Mouse (Mus musculus): ENCODE measurements around the gene Med15. TPM values are rescaled to one million over a fixed set of nuclear protein-coding genes. Genes with fewer than 3 reads are reported as not detected.

Med15 gene
- polyA plus RNA-seq, 1 experiment: 86.1 TPM

DNA sequence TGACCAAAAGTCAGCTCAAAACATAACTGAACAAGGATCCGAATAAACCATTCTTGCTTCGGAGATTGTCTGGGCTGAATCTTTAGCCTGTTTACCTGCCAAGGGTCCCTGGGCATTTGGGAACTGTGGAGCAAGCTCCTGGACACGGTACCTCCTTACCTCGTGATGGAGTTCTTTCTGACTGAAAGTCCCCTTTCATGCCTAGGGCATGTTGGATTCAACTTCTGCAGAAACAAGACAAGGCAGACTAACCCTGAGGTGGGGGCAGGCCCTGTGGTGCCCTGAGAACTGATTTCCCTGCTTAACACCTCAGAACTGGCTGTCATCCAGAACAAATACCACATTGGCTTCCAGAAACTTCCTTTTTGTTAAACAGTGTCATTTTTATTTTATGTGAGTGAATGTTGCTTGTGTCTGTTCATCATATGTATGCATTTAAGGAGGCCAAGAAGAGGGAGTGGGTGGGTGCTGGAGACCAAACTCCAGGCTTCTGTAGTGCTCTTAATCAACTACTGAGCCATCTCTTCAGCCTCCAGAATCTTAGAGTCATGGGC lies 89.2 kb downstream of the Med15 start:
- Histone ChIP-seq H3K4me1 (ENCODE audit: control insufficient read depth, insufficient read depth, low read length) (peaks cover 5% of the 10 kb centered on the region), H3K4me3 (ENCODE audit: control insufficient read depth, low read depth, low read length) (no peak overlapping the region), H3K27me3 (ENCODE audit: control insufficient read depth, insufficient read depth, low read length) (no peaks in the 10 kb centered on the region), H3K27ac (ENCODE audit: control insufficient read depth, insufficient read depth, low read depth, low read length) (no peak overlapping the region), H3K36me3 (ENCODE audit: control insufficient read depth, insufficient read depth, low read length) (peaks cover 5% of the 10 kb centered on the region; the same call in 1 of the 2 replicates)
- no peak for TF ChIP-seq CTCF (IDR thresholded peaks at IDR 0.05; ENCODE audit: control insufficient read depth, insufficient read depth, insufficient replicate concordance, low read depth, low read length)
- no peak for TF ChIP-seq POLR2A (IDR thresholded peaks at IDR 0.05; ENCODE audit: control insufficient read depth, low read depth, low read length)

DNA sequence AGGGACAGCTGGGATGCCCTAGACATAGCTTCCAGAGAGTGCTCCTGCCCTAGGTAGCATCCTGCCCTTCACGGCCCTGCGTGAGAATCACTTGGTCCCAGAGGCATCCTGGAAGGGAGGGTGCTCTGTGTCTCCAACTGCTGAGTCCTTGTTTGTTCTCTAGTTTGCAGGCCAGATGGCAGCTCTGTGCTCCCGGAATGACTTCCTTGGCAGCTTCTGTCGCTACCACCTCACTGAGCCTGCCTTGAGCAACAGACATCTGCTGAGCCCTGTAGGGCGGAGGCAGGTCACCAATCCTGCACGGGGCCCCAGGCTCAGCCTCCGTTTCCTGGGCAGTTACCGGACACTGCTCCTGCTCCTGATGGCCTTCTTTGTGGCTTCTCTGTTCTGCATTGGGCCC lies 90.4 kb downstream of the Med15 start:
- Histone ChIP-seq H3K36me3 (ENCODE audit: control insufficient read depth, insufficient read depth, low read length) (peaks cover 5% of the 10 kb centered on the region; the same call in 1 of the 2 replicates), H3K4me1 (ENCODE audit: control insufficient read depth, insufficient read depth, low read length) (peaks cover 5% of the 10 kb centered on the region), H3K27ac (ENCODE audit: control insufficient read depth, insufficient read depth, low read depth, low read length) (no peak overlapping the region), H3K27me3 (ENCODE audit: control insufficient read depth, insufficient read depth, low read length) (no peaks in the 10 kb centered on the region), H3K4me3 (ENCODE audit: control insufficient read depth, low read depth, low read length) (no peak overlapping the region)
- no peak for TF ChIP-seq CTCF (IDR thresholded peaks at IDR 0.05; ENCODE audit: control insufficient read depth, insufficient read depth, insufficient replicate concordance, low read depth, low read length)
- TF ChIP-seq POLR2A (IDR thresholded peaks at IDR 0.05; ENCODE audit: control insufficient read depth, low read depth, low read length): no peak

DNA sequence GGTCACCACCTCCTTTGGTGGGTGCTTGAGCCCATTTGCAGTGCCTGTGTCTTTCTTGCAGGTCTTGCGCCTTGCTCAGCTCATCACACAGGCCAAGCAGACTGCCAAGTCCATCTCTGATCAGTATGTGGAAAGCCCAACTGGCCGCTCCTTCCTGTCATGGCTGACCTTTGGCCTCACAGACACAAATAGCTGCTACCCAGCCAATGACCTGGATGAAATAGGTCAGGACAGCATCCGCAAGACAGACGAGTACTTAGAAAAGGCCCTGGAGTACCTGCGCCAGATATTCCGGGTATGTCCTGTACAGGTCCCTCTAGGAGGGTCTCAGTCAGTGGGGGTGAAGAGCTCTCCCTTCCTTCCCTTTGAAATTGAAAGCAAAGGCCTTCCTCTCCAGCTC lies 91.4 kb downstream of the Med15 start:
- peaks cover 5% of the 10 kb centered on the region for H3K36me3 ChIP-seq (ENCODE audit: control insufficient read depth, insufficient read depth, low read length)
- H3K27me3 ChIP-seq (ENCODE audit: control insufficient read depth, insufficient read depth, low read length): no peaks in the 10 kb centered on the region
- TF ChIP-seq POLR2A (IDR thresholded peaks at IDR 0.05; ENCODE audit: control insufficient read depth, low read depth, low read length) (no peak), CTCF (IDR thresholded peaks at IDR 0.05; ENCODE audit: control insufficient read depth, insufficient read depth, insufficient replicate concordance, low read depth, low read length) (no peak)

DNA sequence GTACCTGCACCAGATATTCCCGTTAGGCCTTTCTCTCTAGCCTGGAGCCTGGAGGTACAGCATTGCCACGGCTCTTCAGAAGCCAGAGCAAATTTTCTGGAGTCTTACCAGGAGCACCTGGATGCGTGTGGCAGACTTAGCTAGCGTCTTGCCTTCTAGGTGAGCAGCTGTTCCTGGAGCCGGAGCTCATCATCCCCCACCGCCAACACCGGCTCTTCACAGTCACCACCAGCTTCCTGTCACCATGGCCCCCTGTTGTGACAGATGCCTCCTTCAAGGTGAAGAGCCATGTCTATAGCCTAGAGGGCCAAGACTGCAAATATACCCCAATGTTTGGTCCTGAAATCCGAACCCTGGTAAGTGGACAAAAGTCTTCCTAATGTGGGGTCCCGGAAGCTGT lies 92.0 kb downstream of the Med15 start:
- no peaks in the 10 kb centered on the region for H3K4me1 ChIP-seq (ENCODE audit: control insufficient read depth, insufficient read depth, low read length)
- no peaks in the 10 kb centered on the region for H3K27me3 ChIP-seq (ENCODE audit: control insufficient read depth, insufficient read depth, low read length)
- no peak overlapping the region for H3K27ac ChIP-seq (ENCODE audit: control insufficient read depth, insufficient read depth, low read depth, low read length)
- H3K36me3 ChIP-seq (ENCODE audit: control insufficient read depth, insufficient read depth, low read length): peaks cover 5% of the 10 kb centered on the region
- H3K4me3 ChIP-seq (ENCODE audit: control insufficient read depth, low read depth, low read length): no peak overlapping the region
- no peak for TF ChIP-seq POLR2A (IDR thresholded peaks at IDR 0.05; ENCODE audit: control insufficient read depth, low read depth, low read length)
- no peak for TF ChIP-seq CTCF (IDR thresholded peaks at IDR 0.05; ENCODE audit: control insufficient read depth, insufficient read depth, insufficient replicate concordance, low read depth, low read length)

More for the DNA sequence above, 91.4 kb downstream of the Med15 start:
- H3K27ac ChIP-seq (ENCODE audit: control insufficient read depth, insufficient read depth, low read depth, low read length): no peak overlapping the region
- H3K4me3 ChIP-seq (ENCODE audit: control insufficient read depth, low read depth, low read length): no peak overlapping the region
- H3K4me1 ChIP-seq (ENCODE audit: control insufficient read depth, insufficient read depth, low read length): no peaks in the 10 kb centered on the region

DNA sequence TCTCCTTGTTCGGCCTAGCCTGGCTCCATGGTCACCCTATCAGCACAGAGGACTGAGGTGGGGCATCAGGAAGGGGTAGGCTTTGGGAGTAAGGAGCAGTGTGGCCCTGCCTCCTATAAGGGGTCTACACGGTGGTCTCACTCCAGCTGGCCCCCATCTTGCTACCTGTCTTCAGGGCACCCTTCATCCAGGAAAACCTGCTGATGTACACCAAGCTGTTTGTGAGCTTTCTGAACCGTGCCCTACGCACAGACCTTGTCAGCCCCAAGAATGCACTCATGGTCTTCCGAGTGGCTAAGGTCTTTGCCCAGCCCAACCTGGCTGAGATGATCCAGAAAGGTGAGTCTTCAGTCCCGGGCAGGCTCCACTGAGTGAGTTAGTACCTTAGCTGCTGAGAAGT lies 92.7 kb downstream of the Med15 start:
- no peak overlapping the region for H3K27ac ChIP-seq (ENCODE audit: control insufficient read depth, insufficient read depth, low read depth, low read length)
- peaks cover 5% of the 10 kb centered on the region for H3K36me3 ChIP-seq (ENCODE audit: control insufficient read depth, insufficient read depth, low read length)
- no peak overlapping the region for H3K4me3 ChIP-seq (ENCODE audit: control insufficient read depth, low read depth, low read length)
- no peak for TF ChIP-seq POLR2A (IDR thresholded peaks at IDR 0.05; ENCODE audit: control insufficient read depth, low read depth, low read length)
- TF ChIP-seq CTCF (IDR thresholded peaks at IDR 0.05; ENCODE audit: control insufficient read depth, insufficient read depth, insufficient replicate concordance, low read depth, low read length): no peak
- H3K4me1 ChIP-seq (ENCODE audit: control insufficient read depth, insufficient read depth, low read length): no peaks in the 10 kb centered on the region
- H3K27me3 ChIP-seq (ENCODE audit: control insufficient read depth, insufficient read depth, low read length): no peaks in the 10 kb centered on the region

DNA sequence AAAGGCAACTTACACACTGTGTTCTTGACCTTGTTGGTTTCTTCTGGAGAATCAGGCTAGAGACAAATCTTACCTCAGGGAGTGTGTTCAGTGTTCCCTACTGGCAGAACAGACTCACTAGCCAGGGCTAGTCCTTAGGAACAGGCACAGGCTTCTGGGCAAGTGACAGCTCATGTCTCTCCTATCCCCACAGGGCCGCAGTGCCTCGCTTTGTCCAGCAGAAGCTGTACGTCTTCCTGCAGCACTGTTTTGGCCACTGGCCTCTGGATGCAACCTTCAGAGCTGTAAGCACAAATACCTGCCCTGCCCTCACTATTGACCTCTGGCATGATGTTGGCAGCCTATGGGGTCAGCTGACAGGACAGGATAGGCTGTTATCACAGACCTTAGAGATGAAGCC lies 93.6 kb downstream of the Med15 start:
- no peak overlapping the region for H3K27ac ChIP-seq (ENCODE audit: control insufficient read depth, insufficient read depth, low read depth, low read length)
- peaks cover 5% of the 10 kb centered on the region for H3K36me3 ChIP-seq (ENCODE audit: control insufficient read depth, insufficient read depth, low read length)
- TF ChIP-seq CTCF (IDR thresholded peaks at IDR 0.05; ENCODE audit: control insufficient read depth, insufficient read depth, insufficient replicate concordance, low read depth, low read length): no peak
- TF ChIP-seq POLR2A (IDR thresholded peaks at IDR 0.05; ENCODE audit: control insufficient read depth, low read depth, low read length): no peak
- no peaks in the 10 kb centered on the region for H3K27me3 ChIP-seq (ENCODE audit: control insufficient read depth, insufficient read depth, low read length)
- no peaks in the 10 kb centered on the region for H3K4me1 ChIP-seq (ENCODE audit: control insufficient read depth, insufficient read depth, low read length)
- H3K4me3 ChIP-seq (ENCODE audit: control insufficient read depth, low read depth, low read length): no peak overlapping the region

DNA sequence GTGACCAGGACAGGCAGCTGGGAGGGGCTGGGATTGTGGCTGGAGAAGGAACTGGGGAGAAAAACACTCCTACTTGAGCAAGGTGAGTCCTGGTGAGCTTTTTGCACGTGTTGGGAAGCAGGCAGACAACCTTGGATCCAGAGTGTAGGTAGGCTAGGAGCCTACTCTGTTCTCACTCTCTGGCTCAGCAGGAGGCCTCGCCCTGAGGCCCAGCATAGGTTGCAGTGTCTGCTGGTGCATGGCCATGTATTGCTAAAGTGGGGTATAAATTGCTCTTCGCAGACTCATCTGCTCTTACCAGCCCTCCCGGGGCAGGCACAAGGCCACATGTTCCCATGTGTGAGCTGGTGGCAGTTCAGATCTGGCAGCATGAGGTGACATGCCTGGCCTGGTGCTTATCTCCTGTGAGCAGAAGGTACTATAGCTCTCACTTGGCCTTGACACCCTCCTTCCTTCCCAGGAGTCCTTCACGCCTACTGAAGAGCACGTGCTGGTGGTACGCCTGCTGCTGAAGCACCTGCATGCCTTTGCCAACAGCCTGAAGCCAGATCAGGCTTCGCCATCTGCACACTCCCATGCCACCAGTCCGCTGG lies 94.6 kb downstream of the Med15 start:
- H3K27ac ChIP-seq (ENCODE audit: control insufficient read depth, insufficient read depth, low read depth, low read length): no peak overlapping the region

More for the DNA sequence above, 94.6 kb downstream of the Med15 start:
- no peaks in the 10 kb centered on the region for H3K4me1 ChIP-seq (ENCODE audit: control insufficient read depth, insufficient read depth, low read length)
- no peaks in the 10 kb centered on the region for H3K27me3 ChIP-seq (ENCODE audit: control insufficient read depth, insufficient read depth, low read length)
- TF ChIP-seq CTCF (IDR thresholded peaks at IDR 0.05; ENCODE audit: control insufficient read depth, insufficient read depth, insufficient replicate concordance, low read depth, low read length) (no peak), POLR2A (IDR thresholded peaks at IDR 0.05; ENCODE audit: control insufficient read depth, low read depth, low read length) (no peak)
- H3K36me3 ChIP-seq (ENCODE audit: control insufficient read depth, insufficient read depth, low read length): peaks cover 5% of the 10 kb centered on the region
- no peak overlapping the region for H3K4me3 ChIP-seq (ENCODE audit: control insufficient read depth, low read depth, low read length)

All from testis, adult 2 months (tissue).